In the genomic region with DNA sequence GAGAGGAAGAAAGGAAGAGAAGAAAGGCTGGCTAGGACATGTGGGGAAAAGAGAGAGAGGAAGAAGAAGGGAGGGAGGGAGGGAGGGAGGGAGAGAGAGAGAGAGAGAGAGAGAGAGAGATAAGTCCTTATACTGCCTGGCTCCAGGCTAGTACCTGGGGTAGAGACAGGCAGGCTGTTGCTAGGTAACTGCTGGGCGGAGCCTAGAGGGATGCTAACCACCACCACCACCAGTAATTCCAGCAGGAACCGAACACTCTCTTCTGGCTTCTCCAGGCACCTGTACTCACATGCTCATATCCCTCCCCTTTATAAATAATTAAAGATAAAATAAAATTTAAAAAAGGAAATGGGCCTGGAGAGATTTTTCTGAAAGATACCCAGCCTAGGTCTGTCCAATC, we compare ENCODE assay signal across 9 mouse cellular contexts. TPM values are rescaled to one million over a fixed set of nuclear protein-coding genes. Genes with fewer than 3 reads are reported as not detected.
DNase-seq lines count a peak whose midpoint lies in the region; ATAC-seq and TF ChIP-seq lines count a peak whose summit lies in the region.
"Had no signal": no experiment of that assay in that cellular context is flagged by ENCODE, and none has a peak within 500 bp of the region (broad histone marks: within the 10 kb centered on the region; RNA-seq: fewer than 3 reads in every experiment).

No protein-coding gene starts in this region.

- H3K27me3 ChIP-seq in neural tube, embryonic 12.5 days (replicated peaks): peaks cover 5% of the 10 kb centered on the region
- no peaks in the 10 kb centered on the region for H3K27me3 ChIP-seq in intestine, embryonic 15.5 days (replicated peaks)
- H3K27me3 ChIP-seq in stomach, postnatal 0 days (ENCODE audit: control insufficient read depth, insufficient read depth, low read length): no peaks in the 10 kb centered on the region

- WGBS in neural tube, embryonic 12.5 days: 18% methylated on average over 2 of the region's 2 CpGs
- 38% methylated on average over 2 of the region's 2 CpGs for WGBS in intestine, embryonic 15.5 days
- WGBS in stomach, postnatal 0 days: 27% methylated on average over 2 of the region's 2 CpGs

- no peak overlapping the region for H3K4me3 ChIP-seq in neural tube, embryonic 12.5 days
- no peak overlapping the region for H3K4me3 ChIP-seq in intestine, embryonic 15.5 days (replicated peaks)
- no peak overlapping the region for H3K4me3 ChIP-seq in stomach, postnatal 0 days (ENCODE audit: low read depth, low read length)

- peaks cover 4% of the 10 kb centered on the region for H3K9me3 ChIP-seq in neural tube, embryonic 12.5 days
- no peaks in the 10 kb centered on the region for H3K9me3 ChIP-seq in intestine, embryonic 15.5 days
- H3K9me3 ChIP-seq in stomach, postnatal 0 days (ENCODE audit: control insufficient read depth, low read length): no peaks in the 10 kb centered on the region

- TF ChIP-seq CTCF in stomach, postnatal 0 days (IDR thresholded peaks at IDR 0.05; ENCODE audit: low read depth): no peak

- H3K4me2 ChIP-seq in neural tube, embryonic 12.5 days (replicated peaks): peak overlapping the region; percentile 86
- H3K4me2 ChIP-seq in intestine, embryonic 15.5 days (replicated peaks): peak overlapping the region; percentile 82
- peak overlapping the region; percentile 77; the same call in 1 of the 2 replicates for H3K4me2 ChIP-seq in stomach, postnatal 0 days (replicated peaks; ENCODE audit: low read depth)

- peak; percentile 54 for DNase-seq in embryo, embryonic 10 days (ENCODE audit: low spot score)
- DNase-seq in embryo, embryonic 9.5 days (ENCODE audit: extremely low spot score): no peak
- DNase-seq in neural tube, embryonic 10.5 days (ENCODE audit: extremely low spot score, low spot score): no peak
- no peak for DNase-seq in stomach, postnatal 0 days (ENCODE audit: low spot score)
- no peak for DNase-seq in kidney, postnatal 25 days

- ATAC-seq in neural tube, embryonic 12.5 days (ENCODE audit: low FRiP score, low read depth): no peak
- ATAC-seq in intestine, embryonic 15.5 days: no peak
- no peak for ATAC-seq in stomach, postnatal 0 days (ENCODE audit: low FRiP score, low TSS enrichment)
- no peak for ATAC-seq in monocyte, adult 5-6 weeks (replicated peaks; ENCODE audit: insufficient number of reproducible peaks, low FRiP score, low TSS enrichment, poor library complexity, severe bottlenecking)

- peaks cover 36% of the 10 kb centered on the region for H3K4me1 ChIP-seq in neural tube, embryonic 12.5 days
- peaks cover 28% of the 10 kb centered on the region for H3K4me1 ChIP-seq in intestine, embryonic 15.5 days (replicated peaks)
- peaks cover 2% of the 10 kb centered on the region for H3K4me1 ChIP-seq in stomach, postnatal 0 days (replicated peaks; ENCODE audit: control insufficient read depth, insufficient read depth)

- peaks cover 15% of the 10 kb centered on the region for H3K36me3 ChIP-seq in neural tube, embryonic 12.5 days
- H3K36me3 ChIP-seq in intestine, embryonic 15.5 days: peaks cover 8% of the 10 kb centered on the region
- H3K36me3 ChIP-seq in stomach, postnatal 0 days (ENCODE audit: control insufficient read depth, insufficient read depth, low read length): 0 out of 2 replicates have a peak, but pooled peaks cover 8% of the 10 kb centered on the region

- TF ChIP-seq EP300 in stomach, postnatal 0 days (optimal IDR thresholded peaks at IDR 0.05): no peak

- H3K9ac ChIP-seq in neural tube, embryonic 12.5 days: no peak overlapping the region
- H3K9ac ChIP-seq in intestine, embryonic 15.5 days: no peak overlapping the region
- H3K9ac ChIP-seq in stomach, postnatal 0 days (ENCODE audit: low read length): no peak overlapping the region

- peak overlapping the region; percentile 84; the same call in 1 of the 2 replicates for H3K27ac ChIP-seq in neural tube, embryonic 12.5 days
- peak overlapping the region; percentile 94 for H3K27ac ChIP-seq in intestine, embryonic 15.5 days
- peak overlapping the region; percentile 95 for H3K27ac ChIP-seq in stomach, postnatal 0 days (replicated peaks)

RNA-seq across cellular contexts. Expression of a gene that starts 0.7 kb away (rescaled TPM):
- polyA plus RNA-seq in neural tube, embryonic 12.5 days (2016; fragmentation: Nextera tagmentation; extraction: Ambion mirVana): 38.3 and 39.7 TPM in 2 replicates
- polyA plus RNA-seq in intestine, embryonic 15.5 days (2015; fragmentation: Nextera tagmentation; extraction: Ambion mirVana): 16.0 and 16.8 TPM in 2 replicates
- 8.8 and 9.0 TPM in 2 replicates for polyA plus RNA-seq in stomach, postnatal 0 days (2015; fragmentation: Nextera tagmentation; extraction: Ambion mirVana)
- 5.8 to 10.2 TPM (median 5.9 TPM) in 3 replicates for total RNA-seq in monocyte, adult 5-6 weeks (2017)

RNA-seq across cellular contexts. Expression of a gene that starts 27.0 kb away (rescaled TPM):
- polyA plus RNA-seq in neural tube, embryonic 12.5 days (2016; fragmentation: Nextera tagmentation; extraction: Ambion mirVana): 221 and 229 TPM in 2 replicates
- 128 and 129 TPM in 2 replicates for polyA plus RNA-seq in intestine, embryonic 15.5 days (2015; fragmentation: Nextera tagmentation; extraction: Ambion mirVana)
- 54.2 and 54.8 TPM in 2 replicates for polyA plus RNA-seq in stomach, postnatal 0 days (2015; fragmentation: Nextera tagmentation; extraction: Ambion mirVana)
- total RNA-seq in monocyte, adult 5-6 weeks (2017): 208 to 281 TPM (median 261 TPM) in 3 replicates

RNA-seq across cellular contexts. Expression of a gene that starts 36.3 kb away (rescaled TPM):
- polyA plus RNA-seq in neural tube, embryonic 12.5 days (2016; fragmentation: Nextera tagmentation; extraction: Ambion mirVana): 3.0 and 4.5 TPM in 2 replicates
- 18.3 and 19.0 TPM in 2 replicates for polyA plus RNA-seq in intestine, embryonic 15.5 days (2015; fragmentation: Nextera tagmentation; extraction: Ambion mirVana)
- 31.1 and 35.0 TPM in 2 replicates for polyA plus RNA-seq in stomach, postnatal 0 days (2015; fragmentation: Nextera tagmentation; extraction: Ambion mirVana)
- 20.6 to 37.7 TPM (median 29.0 TPM) in 3 replicates for total RNA-seq in monocyte, adult 5-6 weeks (2017)
- total RNA-seq: common myeloid progenitor, adult 5-6 weeks had no signal
